Mouse (Mus musculus) lung, postnatal 0 days (tissue): ENCODE data around the gene Prrc2a.

ENCODE experiments used
- CTCF ChIP-seq: IDR thresholded peaks from 2 replicates; pipeline ENCODE4 v1.5.1; 2016; ENCODE audit warnings: antibody characterized with exemption, mild to moderate bottlenecking
- EP300 ChIP-seq: IDR thresholded peaks from 2 replicates; pipeline ENCODE4 v1.6.1; 2016; ENCODE audit warnings: antibody characterized with exemption, mild to moderate bottlenecking, control low read depth

DNA sequence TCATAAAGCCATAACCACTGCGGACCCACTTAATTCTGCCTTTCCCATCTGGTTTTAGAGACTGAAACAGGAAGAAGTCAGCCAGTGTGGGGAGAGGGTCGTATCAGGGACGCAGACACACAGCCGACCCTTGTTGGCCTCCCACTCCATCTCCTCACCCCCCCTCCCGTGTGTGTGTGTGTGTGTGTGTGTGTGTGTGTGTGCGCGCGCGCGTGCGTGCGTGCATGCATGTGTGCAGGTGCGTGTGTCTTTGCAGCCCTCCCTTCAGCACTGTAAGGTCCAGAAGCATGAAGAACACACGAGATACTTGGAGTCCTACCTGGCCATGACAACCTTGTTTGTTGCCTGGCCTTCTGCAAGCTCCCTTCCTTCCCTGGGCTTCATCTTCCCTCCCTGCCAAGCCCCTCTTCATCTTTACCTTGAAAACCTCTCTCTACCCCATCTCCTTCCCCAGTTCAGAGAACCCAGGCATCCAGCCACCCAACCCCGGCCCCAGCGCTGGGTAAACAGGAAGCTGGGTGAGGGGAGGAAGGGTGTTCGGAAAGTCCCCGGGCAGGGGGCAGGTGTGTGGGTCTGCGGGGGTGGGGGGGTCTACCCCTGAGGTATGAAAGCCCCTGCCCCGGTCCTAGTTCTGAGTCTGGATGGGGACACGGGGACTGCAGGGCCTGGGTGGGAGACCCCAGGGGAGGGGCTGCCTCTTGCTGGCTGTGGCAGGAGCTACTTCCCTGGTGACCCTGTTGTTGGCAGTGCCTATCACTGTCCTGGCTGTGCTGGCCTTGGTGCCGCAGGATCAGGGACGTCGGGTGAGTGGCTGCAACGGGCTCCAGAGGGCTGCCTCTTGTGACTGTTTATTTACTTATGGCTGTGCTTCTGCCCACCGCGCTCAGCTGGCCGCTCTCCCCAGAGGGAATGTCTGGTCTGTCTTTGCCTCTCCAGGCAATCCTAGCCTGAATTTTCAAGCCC, 29.5 kb upstream of the Prrc2a start, which contains the start of gene Ltb:
- TF ChIP-seq CTCF (no peak), EP300 (no peak)
